Mouse (Mus musculus) liver, postnatal 0 days (tissue): ENCODE measurements around the gene Atcay.

ENCODE experiments used
- CTCF ChIP-seq: sonication (generic); IDR thresholded peaks from 2 replicates; pipeline ENCODE4 v1.5.1; 2016; ENCODE audit warnings: antibody characterized with exemption, low read depth
- EP300 ChIP-seq: IDR thresholded peaks from 2 replicates; pipeline ENCODE4 v1.6.1; 2016; ENCODE audit warnings: antibody characterized with exemption, low read depth, mild to moderate bottlenecking

GRCm38 (mm10) chr10:81242021-81242420 is 11.4 kb upstream of the Atcay start:
- no peak for TF ChIP-seq CTCF
- no peak for TF ChIP-seq EP300
